Mouse (Mus musculus): Measurements from ENCODE around the gene Ctsa. TPM values are rescaled to one million over a fixed set of nuclear protein-coding genes. Genes with fewer than 3 reads are reported as not detected.

Ctsa gene
- polyA plus RNA-seq, 1 experiment from 2014 or later = 98.9 TPM

DNA sequence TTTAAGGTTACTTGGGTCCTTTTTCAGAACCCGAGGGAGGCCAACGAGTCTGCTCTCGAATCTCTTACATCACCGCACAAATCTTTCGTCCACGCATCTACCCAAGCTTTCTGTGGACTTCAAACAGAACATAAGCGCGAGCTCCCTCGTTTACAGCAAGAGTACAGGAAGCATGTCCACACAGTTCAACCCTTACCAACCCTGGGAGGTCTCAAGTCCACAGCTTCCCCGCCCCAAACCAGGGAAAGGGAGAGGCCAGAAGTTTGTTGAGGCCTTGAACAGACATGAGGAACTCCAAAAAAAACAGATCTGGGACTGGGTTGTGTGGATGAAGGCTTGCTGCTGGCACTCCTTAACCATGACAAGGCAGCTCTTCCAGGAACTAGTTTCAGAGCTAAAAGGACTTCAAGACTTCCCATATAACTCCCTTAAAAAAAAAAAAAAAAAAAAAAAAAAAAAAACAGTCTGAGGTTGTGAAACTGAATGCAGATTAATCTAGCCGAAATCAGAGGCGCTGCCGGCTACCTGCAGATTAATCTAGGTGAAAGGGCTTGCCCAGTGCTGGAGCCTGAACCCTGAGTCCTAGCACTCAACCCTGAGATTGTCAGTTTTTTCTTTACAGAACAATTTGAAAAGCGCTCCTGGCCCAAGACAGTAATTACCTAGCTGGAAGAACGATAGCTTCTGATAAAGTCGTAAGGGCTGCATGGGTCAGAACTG, 29.3 kb upstream of the Ctsa start:
- H3K9ac ChIP-seq (replicated peaks; ENCODE audit: low read depth, low read length) = peak overlapping the region; percentile 80; the same call in 1 of the 2 replicates
- peak overlapping the region; percentile 66 for H3K4me2 ChIP-seq (ENCODE audit: low read length)
- no peaks in the 10 kb centered on the region for H3K9me3 ChIP-seq (ENCODE audit: control insufficient read depth, low read length)
- no peak overlapping the region for H3K27ac ChIP-seq (ENCODE audit: low read length)
- peaks cover 32% of the 10 kb centered on the region for H3K4me1 ChIP-seq (replicated peaks; ENCODE audit: control insufficient read depth, insufficient read depth, low read length)
- no peak for ATAC-seq
- 89% methylated on average over 16 of the region's 16 CpGs for WGBS
- no peak overlapping the region for H3K4me3 ChIP-seq (replicated peaks; ENCODE audit: low read length)
- H3K27me3 ChIP-seq (replicated peaks; ENCODE audit: control insufficient read depth, insufficient read depth, low read length) = no peaks in the 10 kb centered on the region
- no peaks in the 10 kb centered on the region for H3K36me3 ChIP-seq (ENCODE audit: control insufficient read depth, insufficient read depth)

DNA sequence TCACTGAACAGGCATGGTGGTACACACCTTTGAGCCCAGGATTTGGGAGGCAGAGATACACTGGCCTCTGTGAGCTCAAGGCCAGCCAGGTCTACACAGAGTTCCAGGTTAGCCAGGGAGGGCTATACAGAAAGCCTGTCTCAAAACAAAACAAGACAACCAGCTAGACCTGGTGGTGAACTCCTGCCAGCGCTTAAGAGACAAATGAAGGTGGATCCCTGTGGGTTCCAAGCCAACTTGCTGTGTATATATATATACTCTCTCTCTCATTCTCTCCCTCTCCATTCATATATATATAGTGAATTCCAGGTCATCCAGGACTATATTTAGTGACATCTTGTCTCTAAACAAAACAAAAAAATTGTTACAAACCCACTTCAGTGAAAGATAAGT, 28.8 kb upstream of the Ctsa start:
- no peak for ATAC-seq
- 63% methylated on average over 1 of the region's 1 CpGs for WGBS
- H3K4me3 ChIP-seq (replicated peaks; ENCODE audit: low read length) = peak overlapping the region; percentile 75
- H3K9ac ChIP-seq (replicated peaks; ENCODE audit: low read depth, low read length) = peak overlapping the region; percentile 80
- no peaks in the 10 kb centered on the region for H3K27me3 ChIP-seq (replicated peaks; ENCODE audit: control insufficient read depth, insufficient read depth, low read length)
- H3K36me3 ChIP-seq (ENCODE audit: control insufficient read depth, insufficient read depth) = no peaks in the 10 kb centered on the region
- no peak overlapping the region for H3K27ac ChIP-seq (ENCODE audit: low read length)
- peaks cover 32% of the 10 kb centered on the region for H3K4me1 ChIP-seq (replicated peaks; ENCODE audit: control insufficient read depth, insufficient read depth, low read length)
- peak overlapping the region; percentile 66 for H3K4me2 ChIP-seq (ENCODE audit: low read length)
- H3K9me3 ChIP-seq (ENCODE audit: control insufficient read depth, low read length) = no peaks in the 10 kb centered on the region

DNA sequence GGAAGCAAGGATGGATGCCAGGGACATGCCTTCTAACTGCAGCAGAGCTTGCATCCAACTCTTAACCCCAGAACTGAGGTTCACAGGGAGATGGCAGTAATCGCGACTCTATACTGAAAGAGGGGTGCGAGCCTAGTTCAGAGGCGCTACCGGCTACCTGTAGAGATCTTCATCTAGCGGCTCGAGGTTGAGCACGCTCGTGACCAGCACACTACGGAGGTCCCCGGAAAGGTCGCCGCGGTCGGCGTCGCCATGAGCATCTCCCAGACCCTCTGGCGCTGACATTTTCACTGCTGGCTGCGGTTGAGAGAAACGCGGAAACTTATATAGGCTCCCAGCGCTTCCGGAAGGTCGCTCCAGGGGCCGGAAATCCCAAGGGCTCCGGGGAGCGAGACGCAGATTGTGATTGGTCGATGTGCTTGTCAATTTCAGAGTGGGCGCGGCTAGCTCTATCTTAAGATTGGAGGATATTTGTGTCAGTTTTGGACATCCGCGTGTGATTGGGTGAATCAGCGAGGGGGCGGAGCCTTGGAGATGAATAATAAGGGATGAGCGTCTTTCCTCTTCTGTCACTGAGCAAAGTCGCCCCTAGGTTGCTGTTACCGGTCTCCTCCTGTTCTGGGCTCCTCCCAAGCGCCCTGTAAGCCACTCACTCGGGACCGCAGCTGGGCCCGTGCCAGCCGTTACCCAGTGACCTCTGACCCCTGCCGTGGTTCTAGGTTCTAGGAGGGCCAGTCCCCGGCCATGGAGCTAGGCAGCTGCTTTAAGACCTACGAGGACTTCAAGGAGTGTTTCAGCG, 27.9 kb upstream of the Ctsa start, which contains the start of the genes Acot8 and Zswim3:
TSS of gene Acot8 (minus strand) at position 350 of the 799 bp plus-strand sequence.
TSS of gene Zswim3 (plus strand) at position 566 of the 799 bp plus-strand sequence.
- H3K36me3 ChIP-seq (ENCODE audit: control insufficient read depth, insufficient read depth) = no peaks in the 10 kb centered on the region
- ATAC-seq = peak; percentile 98

DNA sequence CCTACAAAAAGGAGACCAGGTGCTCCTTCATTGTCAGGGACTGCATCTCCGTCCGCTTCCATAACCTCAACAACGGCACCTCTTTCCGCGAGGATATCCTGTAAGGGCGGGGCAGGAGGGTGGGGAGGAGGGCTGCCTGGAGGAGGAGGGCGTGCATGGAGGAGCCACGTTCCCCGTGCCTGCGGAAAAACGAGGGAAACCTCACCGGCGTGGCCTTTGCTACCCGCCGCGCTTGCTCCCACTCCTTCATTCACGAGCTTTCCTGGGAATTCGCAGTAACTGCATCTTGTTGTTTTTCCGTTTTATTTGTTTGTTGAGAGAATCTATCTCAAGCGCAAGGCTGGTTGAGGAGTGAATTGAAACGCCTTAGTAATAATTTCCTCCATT, 27.3 kb upstream of the Ctsa start:
- Histone ChIP-seq H3K27ac (ENCODE audit: low read length) (peak overlapping the region; percentile 76), H3K9ac (replicated peaks; ENCODE audit: low read depth, low read length) (peak overlapping the region; percentile 74), H3K36me3 (ENCODE audit: control insufficient read depth, insufficient read depth) (no peaks in the 10 kb centered on the region), H3K27me3 (replicated peaks; ENCODE audit: control insufficient read depth, insufficient read depth, low read length) (no peaks in the 10 kb centered on the region), H3K4me2 (ENCODE audit: low read length) (peak overlapping the region; percentile 78), H3K9me3 (ENCODE audit: control insufficient read depth, low read length) (no peaks in the 10 kb centered on the region), H3K4me3 (replicated peaks; ENCODE audit: low read length) (peak overlapping the region; percentile 75), H3K4me1 (replicated peaks; ENCODE audit: control insufficient read depth, insufficient read depth, low read length) (peaks cover 32% of the 10 kb centered on the region)
- ATAC-seq = peak; percentile 34; the same call in 1 of the 2 replicates
- under 1% methylated on average over 21 of the region's 21 CpGs for WGBS

More for the DNA sequence above, 27.9 kb upstream of the Ctsa start, which contains the start of the genes Acot8 and Zswim3:
- H3K27ac ChIP-seq (ENCODE audit: low read length) = peak within 1 kb of the TSS; percentile 83
- H3K27me3 ChIP-seq (replicated peaks; ENCODE audit: control insufficient read depth, insufficient read depth, low read length) = no peaks in the 10 kb centered on the region
- H3K9me3 ChIP-seq (ENCODE audit: control insufficient read depth, low read length) = no peaks in the 10 kb centered on the region
- H3K4me2 ChIP-seq (ENCODE audit: low read length) = peak within 1 kb of the TSS; percentile 78
- H3K4me3 ChIP-seq (replicated peaks; ENCODE audit: low read length) = peak within 1 kb of the TSS; percentile 75
- peak within 1 kb of the TSS; percentile 80 for H3K9ac ChIP-seq (replicated peaks; ENCODE audit: low read depth, low read length)
- WGBS = 0% methylated on average over 47 of the region's 47 CpGs
- H3K4me1 ChIP-seq (replicated peaks; ENCODE audit: control insufficient read depth, insufficient read depth, low read length) = peaks cover 32% of the 10 kb centered on the region

DNA sequence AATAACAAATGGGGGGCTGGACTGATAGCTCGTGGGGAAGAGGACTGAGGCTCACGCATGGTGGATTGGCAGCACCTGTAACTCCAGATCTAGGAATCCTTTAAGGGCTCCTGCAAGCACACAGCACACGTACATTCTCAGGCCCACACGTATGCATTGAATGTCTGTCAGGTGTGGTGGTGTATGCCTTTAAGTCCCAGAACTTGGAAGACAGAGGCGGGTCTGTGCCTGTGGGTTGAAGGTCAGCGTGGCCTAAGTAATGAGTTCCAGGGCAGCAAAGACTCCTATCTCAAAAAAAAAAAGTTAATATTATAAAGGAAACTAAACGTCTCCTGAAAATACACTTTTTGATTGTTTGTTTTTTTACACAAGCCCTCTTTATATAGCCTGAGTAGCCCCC, 26.1 kb upstream of the Ctsa start:
- Histone ChIP-seq H3K9me3 (ENCODE audit: control insufficient read depth, low read length) (no peaks in the 10 kb centered on the region), H3K4me2 (ENCODE audit: low read length) (no peak overlapping the region), H3K9ac (replicated peaks; ENCODE audit: low read depth, low read length) (no peak overlapping the region), H3K27me3 (replicated peaks; ENCODE audit: control insufficient read depth, insufficient read depth, low read length) (no peaks in the 10 kb centered on the region), H3K4me3 (replicated peaks; ENCODE audit: low read length) (no peak overlapping the region), H3K36me3 (ENCODE audit: control insufficient read depth, insufficient read depth) (no peaks in the 10 kb centered on the region), H3K27ac (ENCODE audit: low read length) (no peak overlapping the region), H3K4me1 (replicated peaks; ENCODE audit: control insufficient read depth, insufficient read depth, low read length) (peaks cover 32% of the 10 kb centered on the region)
- 83% methylated on average over 7 of the region's 7 CpGs for WGBS
- no peak for ATAC-seq

DNA sequence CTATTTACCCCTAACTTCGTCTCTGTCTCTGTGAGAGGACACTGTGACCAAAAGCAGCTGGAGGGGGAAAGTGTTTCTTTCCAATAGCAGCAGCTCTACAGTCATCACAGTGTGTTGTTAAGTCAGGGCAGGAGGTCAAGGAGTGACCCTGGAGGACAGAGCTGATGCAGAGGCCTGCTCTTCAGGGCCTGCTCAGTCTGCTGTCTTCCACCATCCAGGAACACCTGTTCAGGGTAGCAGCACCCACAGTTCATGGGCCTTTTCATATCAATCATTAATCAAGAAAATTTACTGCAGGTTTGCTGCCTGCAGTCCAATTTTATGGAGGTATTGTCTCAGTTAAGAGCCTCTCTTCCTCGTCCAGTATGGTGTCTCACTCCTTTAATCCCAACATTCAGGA, 19.1 kb upstream of the Ctsa start:
- H3K4me2 ChIP-seq (ENCODE audit: low read length) = no peak overlapping the region
- no peaks in the 10 kb centered on the region for H3K9me3 ChIP-seq (ENCODE audit: control insufficient read depth, low read length)
- ATAC-seq = no peak
- no peaks in the 10 kb centered on the region for H3K4me1 ChIP-seq (replicated peaks; ENCODE audit: control insufficient read depth, insufficient read depth, low read length)
- 54% methylated on average over 2 of the region's 2 CpGs for WGBS
- no peak overlapping the region for H3K4me3 ChIP-seq (replicated peaks; ENCODE audit: low read length)
- H3K9ac ChIP-seq (replicated peaks; ENCODE audit: low read depth, low read length) = no peak overlapping the region
- H3K27me3 ChIP-seq (replicated peaks; ENCODE audit: control insufficient read depth, insufficient read depth, low read length) = no peaks in the 10 kb centered on the region
- no peak overlapping the region for H3K27ac ChIP-seq (ENCODE audit: low read length)
- peaks cover 3% of the 10 kb centered on the region; the same call in 1 of the 2 replicates for H3K36me3 ChIP-seq (ENCODE audit: control insufficient read depth, insufficient read depth)

DNA sequence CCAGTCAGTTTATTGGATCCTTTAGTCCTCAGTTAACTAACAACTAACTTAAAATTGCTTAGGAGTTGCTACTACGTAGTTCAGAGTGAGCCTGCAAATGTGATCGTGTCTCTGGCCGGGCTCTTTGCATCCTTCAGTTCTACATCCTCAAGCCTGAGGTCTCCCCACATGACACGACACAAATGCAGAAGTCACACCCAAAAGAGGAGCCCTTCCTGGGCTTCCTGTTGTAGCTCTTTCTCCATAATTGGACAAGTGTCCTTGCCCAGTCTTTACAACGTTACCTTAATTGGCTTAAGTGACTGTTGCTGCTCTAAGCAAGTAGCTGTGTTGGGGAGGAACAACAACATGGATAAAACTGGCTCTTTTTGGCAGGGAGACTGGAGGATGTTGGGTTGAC, 17.3 kb upstream of the Ctsa start:
- WGBS = 90% methylated on average over 5 of the region's 5 CpGs

DNA sequence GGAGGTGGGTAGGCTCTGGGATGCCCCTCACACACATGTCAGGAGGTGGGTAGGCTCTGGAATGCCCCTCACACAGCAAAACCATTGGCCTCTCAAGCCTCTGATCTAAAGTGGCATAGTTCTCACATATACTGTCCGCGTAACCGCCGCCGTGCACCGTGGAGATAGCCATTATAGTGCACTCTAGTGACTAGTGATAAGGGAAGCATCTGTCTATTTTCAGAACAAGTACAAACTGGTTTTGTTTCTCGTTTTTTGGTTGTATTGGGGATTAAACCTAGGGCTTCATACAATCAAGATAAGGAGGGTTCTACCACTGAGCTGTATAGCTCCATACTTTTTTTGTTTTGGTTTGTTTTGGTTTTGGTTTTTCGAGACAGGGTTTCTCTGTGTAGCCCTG, 16.9 kb upstream of the Ctsa start:
- Histone ChIP-seq H3K27ac (ENCODE audit: low read length) (no peak overlapping the region), H3K4me3 (replicated peaks; ENCODE audit: low read length) (no peak overlapping the region), H3K27me3 (replicated peaks; ENCODE audit: control insufficient read depth, insufficient read depth, low read length) (no peaks in the 10 kb centered on the region), H3K9ac (replicated peaks; ENCODE audit: low read depth, low read length) (no peak overlapping the region), H3K4me2 (ENCODE audit: low read length) (no peak overlapping the region), H3K4me1 (replicated peaks; ENCODE audit: control insufficient read depth, insufficient read depth, low read length) (no peaks in the 10 kb centered on the region), H3K36me3 (ENCODE audit: control insufficient read depth, insufficient read depth) (peaks cover 6% of the 10 kb centered on the region; the same call in 1 of the 2 replicates), H3K9me3 (ENCODE audit: control insufficient read depth, low read length) (no peaks in the 10 kb centered on the region)
- WGBS = 92% methylated on average over 8 of the region's 8 CpGs
- ATAC-seq = no peak

More for the DNA sequence above, 17.3 kb upstream of the Ctsa start:
- Histone ChIP-seq H3K27ac (ENCODE audit: low read length) (no peak overlapping the region), H3K36me3 (ENCODE audit: control insufficient read depth, insufficient read depth) (peaks cover 6% of the 10 kb centered on the region; the same call in 1 of the 2 replicates), H3K4me3 (replicated peaks; ENCODE audit: low read length) (no peak overlapping the region), H3K27me3 (replicated peaks; ENCODE audit: control insufficient read depth, insufficient read depth, low read length) (no peaks in the 10 kb centered on the region), H3K9ac (replicated peaks; ENCODE audit: low read depth, low read length) (no peak overlapping the region), H3K4me1 (replicated peaks; ENCODE audit: control insufficient read depth, insufficient read depth, low read length) (no peaks in the 10 kb centered on the region), H3K4me2 (ENCODE audit: low read length) (no peak overlapping the region), H3K9me3 (ENCODE audit: control insufficient read depth, low read length) (no peaks in the 10 kb centered on the region)
- no peak for ATAC-seq

DNA sequence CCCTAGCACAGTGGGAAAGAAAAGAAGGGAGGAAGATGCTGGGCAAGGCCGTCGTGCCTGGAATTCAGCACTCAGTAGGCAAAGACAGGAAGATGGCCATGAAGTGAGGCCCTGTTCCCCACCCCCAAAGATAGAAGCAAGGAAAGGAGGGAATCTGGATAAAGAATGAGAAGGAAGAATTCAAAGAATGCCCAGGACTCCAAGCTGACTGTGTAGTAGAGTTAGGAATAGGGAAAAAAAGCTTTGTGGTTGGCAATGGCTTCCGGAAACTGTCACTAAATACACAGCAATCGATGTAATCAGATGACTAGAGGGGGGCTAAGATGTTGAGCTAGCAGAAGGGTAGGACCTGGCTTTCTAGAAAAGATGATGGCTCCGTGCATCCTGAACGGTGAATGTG, 15.5 kb upstream of the Ctsa start:
- no peak for ATAC-seq
- H3K9ac ChIP-seq (replicated peaks; ENCODE audit: low read depth, low read length) = no peak overlapping the region
- H3K27ac ChIP-seq (ENCODE audit: low read length) = no peak overlapping the region
- no peaks in the 10 kb centered on the region for H3K9me3 ChIP-seq (ENCODE audit: control insufficient read depth, low read length)
- peaks cover 10% of the 10 kb centered on the region for H3K36me3 ChIP-seq (ENCODE audit: control insufficient read depth, insufficient read depth)
- H3K27me3 ChIP-seq (replicated peaks; ENCODE audit: control insufficient read depth, insufficient read depth, low read length) = no peaks in the 10 kb centered on the region
- no peak overlapping the region for H3K4me3 ChIP-seq (replicated peaks; ENCODE audit: low read length)
- 94% methylated on average over 6 of the region's 6 CpGs for WGBS
- H3K4me2 ChIP-seq (ENCODE audit: low read length) = no peak overlapping the region
- peaks cover 2% of the 10 kb centered on the region for H3K4me1 ChIP-seq (replicated peaks; ENCODE audit: control insufficient read depth, insufficient read depth, low read length)
